Mouse (Mus musculus) mesoderm, embryonic 11.5 days (tissue): ENCODE results near the gene Izumo1.

Experiments
- DNase-seq: peaks from one replicate; pipeline ENCODE4 v3.0.0-alpha.2; 2012; ENCODE audit warnings: low read depth, low spot score

Izumo1 gene

DNA sequence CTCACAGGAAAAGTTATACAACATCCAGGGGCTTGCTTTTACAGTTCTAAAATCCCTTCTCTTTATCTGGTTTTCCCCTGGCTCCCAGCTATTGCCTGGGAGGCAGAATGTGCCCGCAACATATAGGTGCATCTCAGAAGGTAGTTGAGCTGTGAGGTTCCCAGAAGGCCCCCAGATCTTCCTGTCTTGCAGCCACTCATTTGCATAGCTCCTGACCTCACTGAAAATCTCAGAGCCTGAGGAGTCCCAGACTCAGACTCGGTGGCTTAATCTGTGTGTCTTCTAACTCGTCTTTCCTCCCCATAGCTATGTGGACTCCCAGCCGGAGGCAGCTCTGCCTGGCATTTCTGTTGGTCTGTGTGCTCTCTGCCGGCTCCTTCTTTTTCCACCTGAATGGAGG, 3.3 kb upstream of the Izumo1 start:
- DNase-seq = no peak

DNA sequence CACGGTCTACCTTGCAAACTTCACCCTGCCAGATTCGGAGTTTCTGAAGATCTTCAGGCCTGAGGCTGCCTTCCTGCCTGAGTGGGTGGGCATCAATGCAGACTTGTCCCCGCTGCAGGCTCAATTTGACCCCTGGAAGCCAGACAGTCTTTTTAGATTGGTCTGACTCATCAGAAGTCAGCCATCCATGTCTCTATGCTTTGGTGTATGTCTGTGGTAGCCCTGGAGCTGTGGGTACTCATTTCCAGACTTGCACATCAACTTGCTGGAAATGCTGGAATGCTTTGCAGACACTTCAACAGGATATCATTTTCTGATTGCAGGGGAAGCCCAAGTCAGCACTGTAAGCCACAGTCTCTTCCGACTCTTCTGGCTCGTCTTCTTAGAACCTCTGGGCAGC, 2.0 kb upstream of the Izumo1 start:
- no peak for DNase-seq

DNA sequence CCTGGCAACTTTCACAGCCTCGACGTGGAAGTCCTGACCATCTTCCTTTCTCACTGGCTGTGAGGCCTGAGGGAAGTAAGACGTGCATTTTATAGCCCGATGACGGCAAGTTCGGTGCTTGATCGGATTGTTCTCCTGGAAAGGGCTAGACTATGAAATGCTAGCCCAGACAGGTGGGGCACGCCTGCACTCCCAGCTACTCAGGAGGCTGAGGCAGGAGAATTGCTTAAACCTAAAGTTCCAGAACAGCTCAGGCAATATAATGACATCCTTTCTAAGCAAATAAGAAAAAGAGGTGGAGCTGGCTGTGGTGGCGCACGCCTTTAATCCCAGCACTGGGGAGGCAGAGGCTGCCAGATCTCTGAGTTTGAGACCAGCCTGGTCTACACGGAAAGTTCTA, 1.9 kb downstream of the Izumo1 start:
- no peak for DNase-seq

DNA sequence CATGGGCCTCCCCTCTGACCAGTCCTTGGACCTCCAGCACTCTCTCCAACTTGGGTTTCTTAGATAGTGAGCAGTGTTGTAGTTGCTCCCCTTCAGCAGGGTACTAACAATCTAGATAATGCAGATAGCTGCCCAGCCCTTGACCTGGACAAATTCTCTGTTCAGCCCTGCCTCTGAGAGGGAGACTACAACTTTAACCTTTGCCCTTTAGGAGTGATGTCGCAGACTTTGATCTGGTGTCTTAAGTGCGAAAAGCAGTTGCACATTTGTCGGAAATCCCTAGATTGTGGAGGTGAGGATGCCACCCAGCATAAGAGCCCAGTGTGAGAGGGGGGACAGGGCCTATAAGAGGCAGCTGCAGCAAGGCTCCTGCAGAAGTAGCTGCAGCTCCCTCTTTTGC, 3.1 kb downstream of the Izumo1 start:
- no peak for DNase-seq

DNA sequence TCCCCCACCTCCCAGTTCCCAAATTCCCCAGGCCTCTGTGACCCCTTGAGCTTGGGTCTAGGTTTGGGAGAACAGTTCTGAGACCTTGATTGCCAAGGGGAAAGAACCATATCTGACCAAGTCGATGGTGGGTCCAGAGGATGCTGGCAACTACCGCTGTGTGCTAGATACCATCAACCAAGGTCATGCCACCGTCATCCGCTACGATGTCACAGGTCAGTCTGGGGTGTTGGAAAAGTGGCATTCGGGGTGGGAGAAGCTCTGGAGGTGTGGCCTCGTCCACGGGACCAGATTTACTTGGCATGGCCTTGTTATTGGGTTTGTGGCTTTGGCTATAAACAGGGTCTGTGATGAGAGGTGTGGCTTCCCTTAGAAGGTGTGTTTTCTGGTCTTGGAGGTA, 3.9 kb downstream of the Izumo1 start:
- DNase-seq = no peak

DNA sequence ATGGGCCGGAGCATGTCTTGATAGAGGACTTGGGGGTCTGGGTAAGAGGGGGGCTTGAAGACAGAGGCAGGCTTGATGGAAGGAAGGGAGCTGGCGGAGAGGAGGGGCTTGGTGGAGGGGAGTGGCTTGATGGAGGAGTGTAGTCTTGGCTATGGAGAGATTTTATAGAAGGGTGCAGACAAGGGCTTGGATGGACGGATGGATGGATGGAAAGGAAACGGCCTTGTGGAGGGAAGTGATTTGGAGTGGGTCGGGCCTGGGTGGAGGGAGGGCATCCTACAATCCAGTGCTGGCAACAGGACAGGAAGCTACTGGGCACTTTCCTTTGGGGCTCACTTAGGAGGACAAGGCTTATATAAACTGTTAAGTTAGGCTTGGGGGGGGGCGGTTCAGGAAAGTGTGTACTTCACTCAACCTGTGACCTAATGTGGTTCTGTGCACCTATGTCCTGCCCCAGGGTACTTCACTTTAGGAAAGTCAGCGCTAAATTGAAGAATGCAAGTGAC, 5.0 kb downstream of the Izumo1 start:
- DNase-seq = no peak

DNA sequence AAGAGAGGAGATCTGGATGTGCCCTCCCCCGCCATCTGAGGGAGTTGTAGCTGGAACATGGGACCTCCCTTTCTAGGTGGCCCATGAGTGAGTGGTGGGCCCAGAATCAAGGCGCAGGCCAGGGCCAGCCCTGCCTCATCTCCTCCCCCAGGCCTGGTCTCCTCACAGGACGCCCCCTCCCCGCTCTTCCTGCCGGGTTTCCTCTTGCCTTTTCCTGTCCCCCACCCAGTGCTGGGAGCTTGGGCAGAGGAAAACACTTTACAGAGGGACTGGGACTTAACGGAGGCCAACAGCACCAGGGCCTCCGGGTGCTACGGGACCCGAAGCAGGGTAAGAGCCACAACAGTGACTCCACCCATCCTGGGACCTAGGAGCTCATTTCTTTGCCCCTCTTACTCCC, 5.7 kb downstream of the Izumo1 start, which contains the start of gene Rasip1:
TSS of gene Rasip1 (plus strand) at position 228 of the 400 bp plus-strand sequence.
- no peak for DNase-seq

DNA sequence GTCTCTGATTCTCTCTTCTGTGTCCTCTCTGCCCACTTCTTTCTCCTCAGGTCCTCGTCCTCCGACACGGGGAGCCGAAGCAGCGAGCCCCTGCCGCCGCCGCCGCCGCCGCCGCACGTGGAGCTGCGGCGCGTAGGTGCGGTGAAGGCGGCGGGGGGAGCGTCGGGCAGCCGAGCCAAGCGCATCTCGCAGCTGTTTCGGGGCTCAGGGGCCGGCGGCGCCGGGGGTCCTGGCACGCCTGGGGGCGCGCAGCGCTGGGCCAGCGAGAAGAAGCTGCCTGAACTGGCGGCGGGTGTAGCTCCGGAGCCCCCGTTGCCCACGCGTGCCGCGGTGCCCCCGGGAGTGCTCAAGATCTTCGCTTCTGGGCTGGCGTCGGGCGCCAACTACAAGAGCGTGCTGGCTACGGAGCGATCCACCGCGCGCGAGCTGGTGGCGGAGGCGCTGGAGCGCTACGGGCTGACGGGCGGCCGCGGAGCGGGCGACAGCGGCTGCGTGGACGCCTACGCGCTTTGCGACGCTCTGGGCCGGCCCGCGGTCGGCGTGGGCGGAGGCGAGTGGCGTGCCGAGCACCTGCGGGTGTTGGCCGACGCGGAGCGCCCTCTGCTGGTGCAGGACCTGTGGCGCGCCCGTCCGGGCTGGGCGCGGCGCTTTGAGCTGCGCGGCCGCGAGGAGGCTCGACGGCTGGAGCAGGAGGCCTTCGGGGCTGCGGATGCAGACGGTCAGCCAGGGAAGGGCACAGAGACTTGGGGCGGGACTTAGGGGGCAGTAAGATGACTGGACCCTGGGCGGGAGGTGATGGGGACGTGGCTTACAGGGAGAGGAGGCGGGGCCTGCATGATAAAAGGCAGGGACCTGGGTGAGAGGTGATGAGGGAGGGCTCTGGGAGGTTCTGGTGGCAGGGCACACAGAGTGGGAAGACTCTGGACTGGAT, 7.0 kb downstream of the Izumo1 start:
- peak; percentile 93 for DNase-seq

DNA sequence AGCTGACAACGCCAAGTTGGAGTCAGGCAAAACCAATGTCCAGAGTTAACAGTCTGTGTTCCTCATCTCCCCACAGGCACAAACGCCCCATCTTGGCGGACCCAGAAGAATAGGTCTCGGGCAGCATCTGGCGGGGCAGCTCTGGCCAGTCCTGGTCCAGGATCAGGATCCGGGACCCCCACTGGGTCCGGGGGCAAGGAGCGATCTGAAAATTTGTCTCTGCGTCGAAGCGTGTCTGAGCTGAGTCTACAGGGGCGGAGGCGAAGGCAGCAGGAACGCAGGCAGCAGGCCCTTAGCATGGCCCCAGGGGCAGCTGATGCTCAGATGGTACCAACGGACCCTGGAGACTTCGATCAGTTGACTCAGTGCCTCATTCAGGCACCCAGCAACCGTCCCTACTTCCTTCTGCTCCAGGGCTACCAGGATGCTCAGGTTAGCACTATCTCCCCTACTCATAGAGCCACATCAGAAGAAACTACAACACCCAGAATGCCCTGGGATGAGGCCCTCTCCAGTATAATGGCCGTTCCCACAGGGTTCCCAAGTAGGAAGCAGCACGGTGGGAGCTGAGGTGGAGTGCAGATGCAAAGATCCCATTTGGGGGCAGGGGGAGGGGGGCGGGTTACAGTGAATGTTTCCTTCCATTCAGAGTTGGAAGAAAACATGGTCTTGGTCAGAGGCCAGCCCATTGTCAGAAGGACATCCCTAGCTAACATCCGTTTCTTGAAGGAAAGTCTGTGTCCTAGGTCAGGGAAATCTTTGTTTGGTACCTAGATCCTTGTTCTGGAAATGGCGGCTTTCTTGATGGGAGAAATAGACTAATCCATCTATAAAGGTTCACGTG, 8.7 kb downstream of the Izumo1 start:
- DNase-seq = no peak

DNA sequence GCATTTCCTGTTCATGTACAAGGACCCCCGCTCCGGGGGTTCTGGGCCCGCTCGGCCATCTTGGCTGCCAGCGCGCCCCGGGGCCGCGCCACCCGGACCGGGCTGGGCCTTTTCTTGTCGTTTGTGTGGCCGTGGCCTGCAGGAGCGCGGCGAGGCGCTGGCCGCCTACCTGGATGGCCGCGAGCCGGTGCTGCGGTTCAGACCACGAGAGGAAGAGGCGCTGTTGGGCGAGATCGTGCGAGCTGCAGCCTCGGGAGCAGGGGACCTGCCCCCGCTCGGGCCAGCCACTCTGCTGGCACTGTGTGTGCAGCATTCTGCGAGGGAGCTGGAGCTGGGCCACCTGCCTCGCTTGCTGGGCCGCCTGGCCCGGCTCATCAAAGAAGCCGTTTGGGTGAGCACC, 10.9 kb downstream of the Izumo1 start:
- no peak for DNase-seq

DNA sequence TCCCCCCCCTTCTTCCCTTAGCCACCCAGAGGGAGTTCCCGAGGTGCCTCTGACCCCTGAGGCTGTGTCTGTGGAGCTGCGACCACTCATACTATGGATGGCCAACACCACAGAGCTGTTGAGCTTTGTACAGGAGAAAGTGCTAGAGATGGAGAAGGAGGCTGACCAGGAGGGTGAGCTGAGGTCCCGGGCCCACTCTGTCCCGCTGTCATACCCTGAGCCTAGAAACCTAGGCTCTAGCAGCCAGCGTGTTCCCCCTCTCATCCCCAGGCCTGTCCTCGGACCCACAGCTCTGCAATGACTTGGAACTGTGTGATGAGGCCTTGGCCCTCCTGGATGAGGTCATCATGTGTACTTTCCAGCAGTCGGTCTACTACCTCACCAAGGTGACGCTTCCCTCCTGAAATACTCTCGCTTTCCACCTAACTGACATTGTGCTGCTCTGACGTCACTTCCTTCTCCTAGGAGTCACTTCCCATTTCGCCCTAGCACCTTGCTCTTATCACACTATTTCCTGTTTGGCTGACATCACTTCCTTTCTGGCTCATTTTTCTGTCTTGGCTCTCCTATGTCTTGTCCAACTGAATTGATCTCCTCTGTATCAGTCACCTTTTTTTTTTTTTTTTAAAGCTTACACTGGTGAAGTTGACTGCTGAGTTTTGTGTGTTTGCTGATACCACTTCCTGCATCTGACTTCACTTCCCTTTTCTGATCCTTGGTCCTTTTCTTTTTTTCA, 13.5 kb downstream of the Izumo1 start:
- no peak for DNase-seq

DNA sequence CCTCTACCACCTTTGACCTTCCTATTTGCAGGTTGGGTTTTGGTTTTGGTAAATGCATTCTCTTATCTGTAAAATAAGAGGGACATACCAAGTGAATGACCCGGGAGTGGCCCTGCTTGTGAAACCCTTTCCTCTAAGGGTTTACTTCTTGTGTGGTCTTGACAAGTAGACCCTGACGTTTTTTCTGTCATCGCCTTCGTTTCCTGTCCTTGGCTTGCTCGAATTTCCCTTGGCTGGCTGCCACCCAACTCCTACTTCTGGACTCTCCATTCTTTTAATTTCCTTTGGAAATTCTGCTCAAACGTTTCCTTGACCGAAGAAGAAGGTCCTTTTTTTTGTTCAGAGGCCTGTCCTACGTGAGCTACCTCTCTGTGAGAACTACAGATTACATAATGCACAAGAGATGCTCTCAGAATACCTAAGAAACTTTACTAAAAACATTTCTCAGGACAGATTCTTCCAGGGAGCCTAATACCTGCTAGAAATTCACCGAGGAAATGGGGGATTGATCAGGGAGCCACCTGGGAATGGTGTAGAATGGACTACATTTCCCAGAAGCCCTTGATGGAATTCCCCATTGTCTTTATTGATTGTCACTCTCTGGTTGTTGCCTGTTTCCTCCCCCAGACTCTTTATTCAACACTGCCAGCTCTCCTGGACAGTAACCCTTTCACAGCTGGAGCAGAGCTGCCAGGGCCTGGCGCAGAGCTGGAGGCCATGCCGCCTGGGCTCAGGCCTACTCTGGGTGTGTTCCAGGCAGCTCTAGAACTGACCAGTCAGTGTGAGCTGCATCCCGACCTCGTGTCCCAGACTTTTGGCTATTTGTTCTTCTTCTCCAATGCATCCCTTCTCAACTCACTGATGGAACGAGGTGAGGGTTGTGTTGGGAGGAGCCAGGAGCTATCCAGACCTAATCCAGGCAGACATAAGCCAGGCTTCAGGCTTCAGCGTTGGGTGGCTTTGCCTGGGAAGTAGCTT, 14.4 kb downstream of the Izumo1 start:
- no peak for DNase-seq

DNA sequence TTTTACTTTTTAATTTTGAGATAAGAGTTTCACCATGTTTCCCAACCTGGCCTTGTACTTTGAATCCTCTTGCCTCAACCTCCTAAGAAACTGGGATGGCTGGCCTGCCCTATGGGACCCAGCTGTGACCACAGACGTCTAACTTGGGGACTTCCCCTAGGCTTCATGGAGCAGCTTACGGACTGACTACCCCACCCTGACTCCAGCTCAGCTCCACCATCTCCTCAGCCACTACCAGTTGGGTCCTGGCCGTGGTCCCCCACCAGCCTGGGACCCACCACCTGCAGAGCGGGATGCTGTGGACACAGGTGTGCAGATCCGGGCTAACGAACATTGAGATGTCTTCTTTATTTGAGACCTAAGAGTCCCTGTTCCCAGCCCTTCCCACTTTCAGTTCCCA, 16.1 kb downstream of the Izumo1 start:
- DNase-seq = no peak

DNA sequence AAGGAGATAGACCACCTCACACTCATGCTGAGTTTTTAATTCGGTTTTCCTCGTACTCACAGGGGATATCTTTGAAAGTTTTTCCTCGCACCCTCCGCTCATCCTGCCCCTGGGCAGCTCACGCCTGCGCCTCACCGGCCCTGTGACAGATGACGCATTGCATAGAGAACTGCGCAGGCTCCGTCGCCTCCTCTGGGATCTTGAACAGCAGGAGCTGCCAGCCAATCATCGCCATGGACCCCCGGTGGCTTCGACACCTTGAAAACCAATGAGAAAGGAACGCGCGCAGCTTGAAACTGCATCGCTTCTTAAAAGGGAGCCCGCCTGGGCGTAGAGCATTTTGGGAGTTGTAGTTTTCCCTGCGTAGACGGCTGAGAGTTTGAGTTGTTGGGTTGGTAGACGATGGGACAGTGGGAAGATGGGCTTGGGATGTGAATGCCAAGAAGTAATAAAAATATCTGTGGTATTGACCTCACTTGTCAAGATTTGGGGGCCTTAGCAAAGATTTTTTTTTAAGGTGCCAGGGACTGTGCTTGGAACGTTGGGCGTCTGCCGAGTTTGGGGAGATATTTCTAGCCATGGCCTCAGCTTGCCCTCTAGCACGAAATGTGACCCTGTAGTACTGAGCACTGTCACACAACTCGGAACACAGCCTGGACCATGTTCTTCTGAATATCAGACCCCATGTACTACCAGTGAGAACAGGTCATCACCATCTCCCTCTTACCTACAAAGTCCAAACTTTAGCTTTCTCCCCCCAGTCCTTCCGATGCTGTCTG, 17.2 kb downstream of the Izumo1 start:
- peak; percentile 98 for DNase-seq

DNA sequence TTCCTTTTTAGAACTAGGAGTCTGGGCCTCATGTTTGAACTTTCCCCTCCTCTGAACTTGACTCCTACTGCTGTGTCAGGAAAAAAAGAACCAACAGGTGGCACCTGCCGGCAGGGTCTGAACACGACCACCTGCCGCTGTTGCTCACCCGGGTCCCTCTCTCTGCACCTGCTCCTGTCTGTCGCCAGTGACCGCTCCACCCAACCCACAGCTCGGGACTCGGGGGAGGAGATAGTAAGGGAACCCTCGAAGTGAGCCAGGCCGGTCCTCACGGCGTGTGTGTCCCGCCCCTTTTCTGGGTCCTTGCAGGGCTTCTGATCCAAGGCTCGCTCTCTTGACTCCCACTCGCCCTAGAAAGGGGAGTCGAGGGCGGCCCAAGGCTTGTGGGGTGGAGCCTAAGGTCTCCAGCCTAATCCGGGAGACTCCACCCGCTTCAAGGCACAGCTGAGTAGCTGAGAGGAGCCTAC, 18.0 kb downstream of the Izumo1 start, which contains the start of gene Mamstr:
TSS of gene Mamstr (plus strand) at position 417 of the 467 bp plus-strand sequence.
- DNase-seq = peak; percentile 50

DNA sequence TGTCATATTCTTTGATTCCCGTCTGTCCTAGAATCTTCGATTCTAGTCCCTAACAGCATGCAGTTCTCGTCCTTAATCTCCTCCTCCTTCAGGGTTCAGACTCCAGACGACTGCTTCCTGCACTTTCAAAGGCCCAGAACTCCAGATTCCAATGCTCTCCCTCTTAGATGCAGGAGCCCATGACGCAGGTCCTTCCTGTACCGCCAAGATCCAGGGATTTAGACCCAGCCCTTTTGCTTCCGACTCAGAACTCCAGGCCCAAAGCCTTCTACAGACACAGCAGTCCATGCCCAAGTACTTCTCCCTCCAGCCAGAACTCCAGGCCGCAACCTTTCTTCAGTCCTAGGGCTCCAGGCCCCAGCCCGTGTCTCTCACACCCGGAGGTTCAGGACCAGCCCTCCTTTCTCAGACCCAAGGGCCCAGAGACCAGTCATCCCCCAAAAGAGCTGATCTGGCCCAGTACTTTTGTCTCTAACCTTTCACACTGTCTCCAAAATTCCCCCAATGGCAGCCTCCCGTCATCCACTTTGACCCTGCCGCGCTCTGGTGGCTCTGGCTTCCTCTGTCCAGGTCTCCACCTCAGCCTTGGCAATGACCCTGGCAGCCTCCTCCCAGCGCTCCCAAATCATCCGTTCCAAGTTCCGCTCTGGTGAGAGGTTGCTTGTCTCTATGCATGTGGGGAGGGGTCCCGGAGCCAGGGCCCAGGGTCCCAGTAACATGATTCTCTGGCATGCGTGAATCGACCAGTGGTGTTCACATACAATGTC, 18.8 kb downstream of the Izumo1 start:
- DNase-seq = no peak

DNA sequence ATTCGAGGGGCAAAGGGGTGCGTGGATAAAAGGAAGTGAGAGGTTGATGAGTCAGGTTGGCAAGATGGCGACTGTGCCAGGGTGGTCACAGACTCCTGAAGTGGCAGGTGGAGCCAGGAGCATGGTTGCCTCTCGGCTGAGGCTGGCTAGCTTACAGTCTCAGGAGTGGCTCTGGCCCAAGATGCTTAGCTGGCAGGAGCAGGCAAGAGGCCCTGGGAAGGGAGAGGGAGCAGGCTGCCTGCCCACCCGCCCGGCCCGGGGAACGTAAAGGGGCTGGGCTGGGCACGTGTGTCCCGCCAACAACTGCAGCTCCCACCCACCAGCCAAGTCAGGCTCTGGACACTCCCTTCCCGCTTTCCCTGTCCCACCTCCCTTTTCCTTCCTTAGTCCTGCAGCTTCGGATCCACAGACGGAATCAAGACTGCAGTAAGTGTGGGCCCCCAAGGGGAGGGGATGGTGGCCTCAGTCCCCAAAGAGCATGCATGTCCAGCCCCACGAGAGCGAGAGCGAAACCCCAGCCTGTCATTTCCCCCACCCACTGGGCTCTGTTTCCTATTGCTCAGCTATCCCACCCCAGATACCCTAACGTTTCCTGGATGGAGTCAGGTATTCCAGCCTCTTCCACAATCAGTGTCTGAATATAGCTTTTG, 19.9 kb downstream of the Izumo1 start:
- DNase-seq = no peak

DNA sequence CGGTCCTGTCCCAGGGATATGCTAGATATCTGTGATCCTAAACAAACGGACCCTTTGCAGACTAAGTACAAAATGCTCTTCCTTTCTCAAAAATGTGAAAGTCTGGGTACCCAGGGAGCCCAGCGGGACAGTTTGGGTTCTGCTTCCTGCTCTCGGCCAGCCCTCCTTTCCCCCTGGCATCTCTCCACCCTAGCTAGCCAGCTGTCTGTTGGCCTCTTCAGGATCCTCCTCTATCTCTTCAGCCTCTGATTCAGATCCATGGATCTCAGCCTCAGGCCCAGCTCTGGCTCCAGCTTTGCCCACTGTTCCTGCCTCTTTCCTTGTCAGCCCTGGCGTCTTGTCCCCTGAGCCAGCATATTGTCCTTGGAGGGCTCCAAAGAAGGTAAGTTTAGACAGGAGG, 20.5 kb downstream of the Izumo1 start:
- no peak for DNase-seq
